11 mouse cellular contexts compared by ENCODE assay signal in genomic region chr3:87809322-87809962, GRCm38 (mm10). TPM values are rescaled to one million over a fixed set of nuclear protein-coding genes. Genes with fewer than 3 reads are reported as not detected.
A peak's percentile ranks its signal among the peaks of the same experiment; 100 is the strongest.
DNase-seq lines count a peak whose midpoint lies in the region; ATAC-seq and TF ChIP-seq lines count a peak whose summit lies in the region.
"Had no signal": no experiment of that assay in that cellular context is flagged by ENCODE, and none has a peak within 500 bp of the region (broad histone marks: within the 10 kb centered on the region; RNA-seq: fewer than 3 reads in every experiment).

No protein-coding gene starts in this region.

- WGBS in heart, postnatal 0 days, result 7% methylated on average over 27 of the region's 28 CpGs
- WGBS in heart, adult 2 months, result 13% methylated on average over 28 of the region's 28 CpGs
- WGBS in forebrain, embryonic 12.5 days, result 4% methylated on average over 28 of the region's 28 CpGs
- WGBS in neural tube, embryonic 12.5 days, result 4% methylated on average over 28 of the region's 28 CpGs

- H3K4me2 ChIP-seq in heart, postnatal 0 days (ENCODE audit: low read depth, low read length), result no peak overlapping the region
- H3K4me2 ChIP-seq in forebrain, embryonic 12.5 days, result peak overlapping the region; percentile 46
- peak overlapping the region; percentile 39 for H3K4me2 ChIP-seq in neural tube, embryonic 12.5 days (replicated peaks)

- DNase-seq in heart, postnatal 0 days (ENCODE audit: low spot score), result no peak
- DNase-seq in heart, adult 2 months, result no peak
- DNase-seq in kidney, postnatal 14 days, result peak; percentile 28
- no peak for DNase-seq in cerebellum, postnatal 4 days (ENCODE audit: low spot score in 2 of 2)
- DNase-seq in cerebellum, postnatal 14 days, result no peak
- no peak for DNase-seq in layer of hippocampus, postnatal 36 days
- DNase-seq: thymus, postnatal 25 days had no signal

- no peaks in the 10 kb centered on the region for H3K9me3 ChIP-seq in heart, postnatal 0 days (replicated peaks; ENCODE audit: control insufficient read depth, low read length)
- no peaks in the 10 kb centered on the region for H3K9me3 ChIP-seq in forebrain, embryonic 12.5 days
- no peaks in the 10 kb centered on the region for H3K9me3 ChIP-seq in neural tube, embryonic 12.5 days

- H3K79me2 ChIP-seq in heart, adult 2 months (replicated peaks; ENCODE audit: control insufficient read depth, insufficient read depth, low read length), result no peaks in the 10 kb centered on the region

- peak; percentile 33; the same call in 1 of the 2 replicates for ATAC-seq in heart, postnatal 0 days (ENCODE audit: insufficient read depth, low read depth)
- ATAC-seq in forebrain, embryonic 12.5 days (ENCODE audit: low FRiP score), result peak; percentile 39; the same call in 1 of the 2 replicates
- ATAC-seq in neural tube, embryonic 12.5 days (ENCODE audit: low FRiP score, low read depth), result no peak

- H3K9ac ChIP-seq in heart, postnatal 0 days (replicated peaks; ENCODE audit: low read depth, low read length), result no peak overlapping the region
- no peak overlapping the region for H3K9ac ChIP-seq in heart, adult 2 months (ENCODE audit: low read depth, low read length)
- no peak overlapping the region for H3K9ac ChIP-seq in forebrain, embryonic 12.5 days
- H3K9ac ChIP-seq in neural tube, embryonic 12.5 days, result no peak overlapping the region
- H3K9ac ChIP-seq: liver, embryonic 14.5 days had no signal

- peaks cover 79% of the 10 kb centered on the region for H3K27me3 ChIP-seq in heart, postnatal 0 days (ENCODE audit: control insufficient read depth, insufficient read depth, low read length)
- peaks cover 12% of the 10 kb centered on the region for H3K27me3 ChIP-seq in heart, adult 2 months (ENCODE audit: control insufficient read depth, insufficient read depth, low read length)
- peaks cover 89% of the 10 kb centered on the region for H3K27me3 ChIP-seq in forebrain, embryonic 12.5 days
- H3K27me3 ChIP-seq in neural tube, embryonic 12.5 days (replicated peaks), result peaks cover 79% of the 10 kb centered on the region

- no peak for TF ChIP-seq CTCF in heart, postnatal 0 days (IDR thresholded peaks at IDR 0.05; ENCODE audit: low read depth)
- TF ChIP-seq CTCF in heart, adult 2 months (IDR thresholded peaks at IDR 0.05), result no peak

- H3K4me3 ChIP-seq in heart, postnatal 0 days (ENCODE audit: low read depth, low read length), result no peak overlapping the region
- no peak overlapping the region for H3K4me3 ChIP-seq in heart, adult 2 months
- H3K4me3 ChIP-seq in forebrain, embryonic 12.5 days (replicated peaks), result peak overlapping the region; percentile 21
- no peak overlapping the region for H3K4me3 ChIP-seq in neural tube, embryonic 12.5 days

- no peaks in the 10 kb centered on the region for H3K36me3 ChIP-seq in heart, postnatal 0 days (replicated peaks; ENCODE audit: control insufficient read depth, insufficient read depth, low read length)
- no peaks in the 10 kb centered on the region for H3K36me3 ChIP-seq in heart, adult 2 months (ENCODE audit: control insufficient read depth, insufficient read depth, low read length)
- H3K36me3 ChIP-seq in forebrain, embryonic 12.5 days (replicated peaks), result no peaks in the 10 kb centered on the region
- no peaks in the 10 kb centered on the region for H3K36me3 ChIP-seq in neural tube, embryonic 12.5 days

- TF ChIP-seq POLR2A in heart, adult 2 months (IDR thresholded peaks at IDR 0.05; ENCODE audit: insufficient read depth, low read depth, low read length), result no peak

- H3K27ac ChIP-seq in heart, postnatal 0 days (ENCODE audit: low read depth), result no peak overlapping the region
- H3K27ac ChIP-seq in heart, adult 2 months, result no peak overlapping the region
- no peak overlapping the region for H3K27ac ChIP-seq in forebrain, embryonic 12.5 days
- no peak overlapping the region for H3K27ac ChIP-seq in neural tube, embryonic 12.5 days
- H3K27ac ChIP-seq: liver, embryonic 14.5 days had no signal

- no peak for TF ChIP-seq EP300 in heart, postnatal 0 days (IDR thresholded peaks at IDR 0.05; ENCODE audit: low read depth)
- TF ChIP-seq EP300 in heart, adult 2 months (IDR thresholded peaks at IDR 0.05; ENCODE audit: insufficient read depth, low read depth, low read length), result no peak

- no peaks in the 10 kb centered on the region for H3K4me1 ChIP-seq in heart, postnatal 0 days (ENCODE audit: control insufficient read depth, insufficient read depth)
- H3K4me1 ChIP-seq in heart, adult 2 months (ENCODE audit: control insufficient read depth, insufficient read depth, low read length), result no peaks in the 10 kb centered on the region
- peaks cover 11% of the 10 kb centered on the region for H3K4me1 ChIP-seq in forebrain, embryonic 12.5 days
- H3K4me1 ChIP-seq in neural tube, embryonic 12.5 days, result peaks cover 5% of the 10 kb centered on the region; the same call in 1 of the 2 replicates

- intact Hi-C loops in heart, adult 2 months (cut with DNase I), result no loop called here

RNA-seq across cellular contexts. Expression of gene Insrr, which starts 12.7 kb away (rescaled TPM):
- total RNA-seq in heart, postnatal 0 days (2014; rRNA removed; ENCODE audit: low replicate concordance), result not detected in 2 replicates
- polyA plus RNA-seq in heart, postnatal 0 days (2015; fragmentation: Nextera tagmentation; extraction: Ambion mirVana), result not detected in 2 replicates
- total RNA-seq in heart, adult 2 months (2021), result under 1 TPM in 1 of 2 experiments, not detected in 1; 0.05 TPM
- 0.04 TPM in 1 of 2 replicates, not detected in the other for polyA plus RNA-seq in heart, adult 2 months (2012; rRNA removed)
- polyA plus RNA-seq in forebrain, embryonic 12.5 days (2016; fragmentation: Nextera tagmentation; extraction: Ambion mirVana), result 0.65 and 1.0 TPM in 2 replicates
- 1.4 and 1.9 TPM in 2 replicates for polyA plus RNA-seq in neural tube, embryonic 12.5 days (2016; fragmentation: Nextera tagmentation; extraction: Ambion mirVana)
- under 1 TPM; 0.15 TPM for total RNA-seq in layer of hippocampus, postnatal 36 days (2021)

RNA-seq across cellular contexts. Expression of gene Ntrk1, which starts 14.5 kb away (rescaled TPM):
- total RNA-seq in heart, postnatal 0 days (2014; rRNA removed; ENCODE audit: low replicate concordance), result 0.11 and 0.62 TPM in 2 replicates
- 0.15 and 0.16 TPM in 2 replicates for polyA plus RNA-seq in heart, postnatal 0 days (2015; fragmentation: Nextera tagmentation; extraction: Ambion mirVana)
- under 1 TPM; 0.14 to 0.16 TPM for total RNA-seq in heart, adult 2 months (2021)
- polyA plus RNA-seq in heart, adult 2 months (2012; rRNA removed), result 0.38 and 0.57 TPM in 2 replicates
- 1.1 and 1.4 TPM in 2 replicates for polyA plus RNA-seq in forebrain, embryonic 12.5 days (2016; fragmentation: Nextera tagmentation; extraction: Ambion mirVana)
- 93.8 and 141 TPM in 2 replicates for polyA plus RNA-seq in neural tube, embryonic 12.5 days (2016; fragmentation: Nextera tagmentation; extraction: Ambion mirVana)
- under 1 TPM in 1 of 2 experiments, not detected in 1; 0.12 TPM for total RNA-seq in layer of hippocampus, postnatal 36 days (2021)
- total RNA-seq: MEL had no signal

RNA-seq across cellular contexts. Expression of gene Pear1, which starts 14.7 kb away (rescaled TPM):
- 42.7 and 69.9 TPM in 2 replicates for total RNA-seq in heart, postnatal 0 days (2014; rRNA removed; ENCODE audit: low replicate concordance)
- 10.3 and 10.8 TPM in 2 replicates for polyA plus RNA-seq in heart, postnatal 0 days (2015; fragmentation: Nextera tagmentation; extraction: Ambion mirVana)
- 10 to 100 TPM; 17.1 to 18.7 TPM for total RNA-seq in heart, adult 2 months (2021)
- polyA plus RNA-seq in heart, adult 2 months (2012; rRNA removed), result 42.5 and 45.0 TPM in 2 replicates
- 5.7 and 6.8 TPM in 2 replicates for polyA plus RNA-seq in forebrain, embryonic 12.5 days (2016; fragmentation: Nextera tagmentation; extraction: Ambion mirVana)
- polyA plus RNA-seq in neural tube, embryonic 12.5 days (2016; fragmentation: Nextera tagmentation; extraction: Ambion mirVana), result 11.7 and 12.4 TPM in 2 replicates
- total RNA-seq in layer of hippocampus, postnatal 36 days (2021), result 10 to 100 TPM in 1 of 2 experiments, 1 to 10 TPM in 1; 8.0 to 10.4 TPM

RNA-seq across cellular contexts. Expression of gene Sh2d2a, which starts 37.1 kb away (rescaled TPM):
- total RNA-seq in heart, postnatal 0 days (2014; rRNA removed; ENCODE audit: low replicate concordance), result 1.7 TPM in 1 of 2 replicates, not detected in the other
- 0.08 and 0.10 TPM in 2 replicates for polyA plus RNA-seq in heart, postnatal 0 days (2015; fragmentation: Nextera tagmentation; extraction: Ambion mirVana)
- total RNA-seq in heart, adult 2 months (2021), result under 1 TPM; 0.05 to 0.27 TPM
- 0.41 and 0.70 TPM in 2 replicates for polyA plus RNA-seq in heart, adult 2 months (2012; rRNA removed)
- not detected in 2 replicates for polyA plus RNA-seq in forebrain, embryonic 12.5 days (2016; fragmentation: Nextera tagmentation; extraction: Ambion mirVana)
- not detected in 2 replicates for polyA plus RNA-seq in neural tube, embryonic 12.5 days (2016; fragmentation: Nextera tagmentation; extraction: Ambion mirVana)
- not detected for total RNA-seq in layer of hippocampus, postnatal 36 days (2021)
- total RNA-seq: MEL had no signal

Comparison
In these comparisons a context has a peak if more than half of its experiments do, and no peak if none do; other contexts are left out.
1. RNA of gene Ntrk1, which starts 14.5 kb away (polyA plus RNA-seq): 93.8 to 141 TPM in neural tube, embryonic 12.5 days; 1.1 to 1.4 TPM in forebrain, embryonic 12.5 days, 0.38 to 0.57 TPM in heart, adult 2 months and 0.15 to 0.16 TPM in heart, postnatal 0 days; every median in the first group is over 10 times any median in the second.